13 mouse cellular contexts compared by ENCODE assay signal in the genomic region with DNA sequence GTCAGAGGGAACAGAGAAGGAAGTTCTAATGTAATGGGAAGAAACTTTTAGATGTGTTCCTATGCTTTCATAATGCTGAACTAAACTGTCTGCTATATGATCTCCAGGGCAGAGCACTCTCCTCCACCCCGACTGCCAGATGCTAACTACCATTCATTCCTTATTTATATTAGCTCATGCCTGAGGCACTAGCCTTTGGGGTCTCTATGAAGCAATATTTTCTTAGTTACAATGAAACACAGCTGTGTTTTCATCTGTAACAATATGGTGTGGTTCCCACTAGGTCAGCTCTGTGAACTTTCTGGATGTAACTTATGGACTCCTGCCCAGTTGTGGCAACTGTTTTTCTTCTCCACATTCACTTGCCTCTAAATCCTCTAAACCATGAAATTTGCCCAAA.
A peak's percentile ranks its signal among the peaks of the same experiment; 100 is the strongest.
DNase-seq lines count a peak whose midpoint lies in the region; ATAC-seq and TF ChIP-seq lines count a peak whose summit lies in the region.
"Had no signal": no experiment of that assay in that cellular context is flagged by ENCODE, and none has a peak within 500 bp of the region (broad histone marks: within the 10 kb centered on the region; RNA-seq: fewer than 3 reads in every experiment).

No protein-coding gene starts in this region.

- no peak overlapping the region for H3K9ac ChIP-seq in limb, embryonic 13.5 days
- no peak overlapping the region for H3K9ac ChIP-seq in intestine, embryonic 16.5 days (ENCODE audit: low read depth, low read length)
- H3K9ac ChIP-seq: forebrain, embryonic 12.5 days had no signal

- 0 out of 2 replicates have a peak, but pooled peaks cover 7% of the 10 kb centered on the region for H3K4me1 ChIP-seq in limb, embryonic 13.5 days
- no peaks in the 10 kb centered on the region for H3K4me1 ChIP-seq in limb, embryonic 10.5 days
- H3K4me1 ChIP-seq in intestine, embryonic 16.5 days (ENCODE audit: control insufficient read depth, insufficient read depth, low read length) = no peaks in the 10 kb centered on the region
- H3K4me1 ChIP-seq: forebrain, embryonic 12.5 days; megakaryocyte, embryonic 14.5 days had no signal

- peak; percentile 86 for ATAC-seq in limb, embryonic 13.5 days (ENCODE audit: low FRiP score, low read depth)
- peak; percentile 48; the same call in 1 of the 2 replicates for ATAC-seq in intestine, embryonic 16.5 days
- ATAC-seq: activated CD4-positive, CD25-positive, alpha-beta regulatory T cell, adult 4 months had no signal

- 14% methylated on average over 1 of the region's 1 CpGs for WGBS in limb, embryonic 13.5 days
- WGBS in limb, embryonic 10.5 days = 68% methylated on average over 1 of the region's 1 CpGs
- WGBS in intestine, embryonic 16.5 days = 25% methylated on average over 1 of the region's 1 CpGs

- H3K36me3 ChIP-seq in limb, embryonic 13.5 days = no peaks in the 10 kb centered on the region
- H3K36me3 ChIP-seq in limb, embryonic 10.5 days = no peaks in the 10 kb centered on the region
- H3K36me3 ChIP-seq in intestine, embryonic 16.5 days (ENCODE audit: control insufficient read depth, insufficient read depth, low read length) = no peaks in the 10 kb centered on the region
- H3K36me3 ChIP-seq: forebrain, embryonic 12.5 days had no signal

- no peak overlapping the region for H3K27ac ChIP-seq in limb, embryonic 13.5 days
- H3K27ac ChIP-seq in limb, embryonic 10.5 days = no peak overlapping the region
- no peak overlapping the region for H3K27ac ChIP-seq in intestine, embryonic 16.5 days (ENCODE audit: low read length)
- H3K27ac ChIP-seq: forebrain, embryonic 12.5 days had no signal

- H3K27me3 ChIP-seq in limb, embryonic 13.5 days = no peaks in the 10 kb centered on the region
- no peaks in the 10 kb centered on the region for H3K27me3 ChIP-seq in limb, embryonic 10.5 days (ENCODE audit: low read depth, poor library complexity, severe bottlenecking)
- H3K27me3 ChIP-seq in intestine, embryonic 16.5 days (replicated peaks; ENCODE audit: control insufficient read depth, insufficient read depth, low read length) = no peaks in the 10 kb centered on the region
- H3K27me3 ChIP-seq: forebrain, embryonic 12.5 days; megakaryocyte, embryonic 14.5 days had no signal

- no peak for TF ChIP-seq POLR2A in brain, embryonic 14.5 days (IDR thresholded peaks at IDR 0.05; ENCODE audit: borderline replicate concordance, extremely low read depth, insufficient read depth, insufficient read length, poor library complexity, severe bottlenecking)

- H3K9me3 ChIP-seq in limb, embryonic 13.5 days = no peaks in the 10 kb centered on the region
- H3K9me3 ChIP-seq in limb, embryonic 10.5 days (replicated peaks) = no peaks in the 10 kb centered on the region
- H3K9me3 ChIP-seq in intestine, embryonic 16.5 days (ENCODE audit: control insufficient read depth, low read length) = no peaks in the 10 kb centered on the region
- H3K9me3 ChIP-seq: forebrain, embryonic 12.5 days; megakaryocyte, embryonic 14.5 days had no signal

- H3K4me2 ChIP-seq in limb, embryonic 13.5 days (replicated peaks) = no peak overlapping the region
- H3K4me2 ChIP-seq in intestine, embryonic 16.5 days (ENCODE audit: low read depth, low read length) = no peak overlapping the region
- H3K4me2 ChIP-seq: forebrain, embryonic 12.5 days had no signal

- peak; percentile 25 for DNase-seq in embryo, embryonic 10 days (ENCODE audit: low spot score)
- DNase-seq in embryo, embryonic 9.5 days (ENCODE audit: extremely low spot score) = no peak
- no peak for DNase-seq in limb, embryonic 10.5 days (ENCODE audit: low spot score)
- peak; percentile 22 for DNase-seq in brain, embryonic 14.5 days (ENCODE audit: low read depth)
- DNase-seq in cerebellum, adult 9-11 months = no peak
- no peak for DNase-seq in left cerebral cortex, adult 8-10 months (ENCODE audit: low spot score in 2 of 2)
- DNase-seq: cerebellum, postnatal 25 days had no signal

- H3K4me3 ChIP-seq in limb, embryonic 13.5 days = no peak overlapping the region
- no peak overlapping the region for H3K4me3 ChIP-seq in limb, embryonic 10.5 days
- H3K4me3 ChIP-seq in intestine, embryonic 16.5 days (ENCODE audit: low read length) = no peak overlapping the region
- H3K4me3 ChIP-seq: forebrain, embryonic 12.5 days; megakaryocyte, embryonic 14.5 days; myocyte had no signal

- TF ChIP-seq CTCF in brain, embryonic 14.5 days (IDR thresholded peaks at IDR 0.05; ENCODE audit: borderline replicate concordance, extremely low read depth, insufficient read depth, insufficient read length) = no peak

Comparison
In these comparisons a context has a peak if more than half of its experiments do, and no peak if none do; other contexts are left out.
1. DNase-seq: peak in embryo, embryonic 10 days (single experiment) and brain, embryonic 14.5 days (single experiment); none in embryo, embryonic 9.5 days (single experiment), limb, embryonic 10.5 days (single experiment), cerebellum, adult 9-11 months (single experiment) and left cerebral cortex, adult 8-10 months (0 of 2).